Mouse (Mus musculus) stomach, embryonic 14.5 days (tissue): ENCODE measurements around the gene Orai1. TPM values are rescaled to one million over a fixed set of nuclear protein-coding genes. Genes with fewer than 3 reads are reported as not detected.

Experiments used
- ATAC-seq: fragments of 200-750 bp; cut with Nextera tagmentation; 2 replicates; pipeline ENCODE4 v1.8.0; 2017; ENCODE audit warnings: low read depth, moderate TSS enrichment; ENCODE audit not compliant: insufficient number of reproducible peaks, insufficient read depth, low FRiP score
- H3K27ac ChIP-seq: fragments of 300-500 bp; sonication (generic); 2 replicates; pipeline ENCODE4 v1.5.1; 2014; ENCODE audit warnings: mild to moderate bottlenecking, low read length, moderate library complexity, mixed read lengths
- H3K27me3 ChIP-seq: fragments of 300-500 bp; sonication (generic); 2 replicates; pipeline ENCODE4 v1.6.1; 2014; ENCODE audit warnings: low read length, control low read depth, mixed read lengths; ENCODE audit not compliant: control insufficient read depth, insufficient read depth
- H3K36me3 ChIP-seq: fragments of 300-500 bp; sonication (generic); 2 replicates; pipeline ENCODE4 v1.6.1; 2014; ENCODE audit warnings: mild to moderate bottlenecking, control low read depth, low read length, moderate library complexity, mixed read lengths; ENCODE audit not compliant: control insufficient read depth, insufficient read depth
- H3K4me1 ChIP-seq: fragments of 300-500 bp; sonication (generic); 2 replicates; pipeline ENCODE4 v1.6.1; 2014; ENCODE audit warnings: low read length, control low read depth, mixed read lengths; ENCODE audit not compliant: control insufficient read depth, insufficient read depth
- H3K4me2 ChIP-seq: fragments of 300-500 bp; sonication (generic); replicated peaks from 2 replicates; pipeline ENCODE4 v1.6.1; 2014; ENCODE audit warnings: low read depth, low read length, control low read depth
- H3K4me3 ChIP-seq: fragments of 300-500 bp; sonication (generic); 2 replicates; pipeline ENCODE4 v1.5.1; 2014; ENCODE audit warnings: low read depth, low read length, control low read depth
- H3K9ac ChIP-seq: fragments of 300-500 bp; sonication (generic); replicated peaks from 2 replicates; pipeline ENCODE4 v1.6.1; 2014; ENCODE audit warnings: low read depth, mild to moderate bottlenecking, control low read depth, low read length, moderate library complexity, mixed read lengths
- H3K9me3 ChIP-seq: fragments of 300-500 bp; sonication (generic); 2 replicates; pipeline ENCODE4 v1.6.1; 2016; ENCODE audit warnings: low read depth, low read length, control low read depth; ENCODE audit not compliant: control insufficient read depth
- WGBS: fragments of 180-500 bp; shearing (Covaris S2); extraction: QIAGEN DNeasy Blood & Tissue Kit; methylation state at CpG from one replicate; pipeline ENCODE4 v1.1.7; 2014; 5-methylcytosine and 5-hydroxymethylcytosine counted together
- polyA plus RNA-seq: library from polyadenylated mRNA; unstranded; fragments of >200 nt; fragmentation: Nextera tagmentation; extraction: Ambion mirVana; gene quantifications from 2 replicates; pipeline ENCODE4 v1.2.1, GENCODE M21; 2014

Gene Orai1
- polyA plus RNA-seq, 1 experiment from 2014 or later: 17.8 TPM

DNA sequence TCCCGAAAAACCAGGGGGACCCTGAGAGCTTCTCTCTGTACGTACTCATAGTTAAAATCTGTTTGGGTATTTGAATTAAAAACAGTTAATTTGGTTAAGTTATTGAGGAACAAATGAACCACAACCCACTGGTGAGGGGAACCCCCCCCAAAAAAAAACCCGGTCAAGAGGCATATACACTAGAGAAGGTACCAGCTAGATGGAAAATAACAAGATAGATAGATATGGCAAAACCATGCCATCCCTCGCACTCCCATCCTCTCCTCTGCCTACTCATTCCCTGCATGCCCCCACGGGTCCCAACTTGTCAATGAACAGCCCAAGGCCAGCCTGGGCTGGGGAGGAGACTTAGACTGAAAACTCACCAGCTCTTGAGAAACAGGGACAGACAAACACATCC lies 30.4 kb upstream of the Orai1 start:
- no peaks in the 10 kb centered on the region for H3K36me3 ChIP-seq
- 88% methylated on average over 5 of the region's 5 CpGs for WGBS
- no peak overlapping the region for H3K27ac ChIP-seq
- no peak overlapping the region for H3K9ac ChIP-seq
- no peaks in the 10 kb centered on the region for H3K9me3 ChIP-seq
- ATAC-seq: no peak
- no peaks in the 10 kb centered on the region for H3K27me3 ChIP-seq
- H3K4me1 ChIP-seq: peaks cover 16% of the 10 kb centered on the region; the same call in 1 of the 2 replicates
- H3K4me2 ChIP-seq: no peak overlapping the region
- H3K4me3 ChIP-seq: no peak overlapping the region

DNA sequence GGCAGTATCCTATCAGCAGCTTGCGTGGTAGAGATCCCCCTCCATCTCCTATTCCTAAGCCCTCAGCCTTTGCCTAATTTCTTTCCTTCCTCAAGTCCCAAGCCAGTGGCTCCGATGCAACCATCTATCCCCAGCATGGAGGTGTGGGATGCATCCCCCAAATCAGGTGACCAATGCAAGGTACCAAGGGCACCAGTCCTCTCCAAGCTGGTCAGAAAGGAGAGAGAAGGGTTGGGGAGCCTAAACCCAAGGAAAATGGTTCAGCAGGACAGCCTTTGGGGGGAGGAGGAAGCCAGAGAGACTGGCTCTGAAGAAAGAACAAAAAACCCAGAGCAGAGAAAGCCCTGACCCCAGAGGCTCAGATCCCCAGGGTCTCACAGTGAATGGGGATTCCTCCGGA lies 29.6 kb upstream of the Orai1 start:
- peaks cover 21% of the 10 kb centered on the region; the same call in 1 of the 2 replicates for H3K4me1 ChIP-seq
- WGBS: 83% methylated on average over 3 of the region's 3 CpGs
- ATAC-seq: no peak
- H3K9ac ChIP-seq: no peak overlapping the region
- H3K36me3 ChIP-seq: no peaks in the 10 kb centered on the region
- no peaks in the 10 kb centered on the region for H3K9me3 ChIP-seq
- H3K27me3 ChIP-seq: no peaks in the 10 kb centered on the region
- no peak overlapping the region for H3K27ac ChIP-seq
- 0 out of 2 replicates have a peak overlapping the region, but pooled peaks have one; percentile 10 for H3K4me2 ChIP-seq
- no peak overlapping the region for H3K4me3 ChIP-seq

DNA sequence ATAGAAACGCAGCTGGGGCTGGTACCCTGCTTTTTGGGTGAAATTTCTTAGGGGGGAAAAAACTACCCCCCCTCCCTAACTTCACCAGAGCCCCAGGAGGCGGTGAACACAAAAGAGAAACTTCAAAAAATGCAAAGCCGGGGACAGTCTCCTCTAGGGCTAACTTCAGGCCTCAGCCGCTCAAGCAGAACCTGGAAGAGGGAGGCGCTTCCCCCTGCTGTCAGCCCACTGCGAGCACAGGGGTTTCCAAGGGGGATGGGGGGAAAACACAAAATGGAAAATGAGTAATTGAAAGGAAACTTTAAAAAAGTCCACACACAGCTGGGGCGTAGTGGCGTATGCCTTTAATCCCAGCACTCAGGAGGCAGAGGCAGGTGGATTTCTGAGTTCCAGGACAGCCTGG lies 28.8 kb upstream of the Orai1 start:
- 51% methylated on average over 8 of the region's 8 CpGs for WGBS
- Histone ChIP-seq H3K9me3 (no peaks in the 10 kb centered on the region), H3K4me1 (peaks cover 24% of the 10 kb centered on the region; the same call in 1 of the 2 replicates), H3K4me3 (no peak overlapping the region), H3K9ac (no peak overlapping the region), H3K4me2 (no peak overlapping the region), H3K27me3 (no peaks in the 10 kb centered on the region), H3K27ac (no peak overlapping the region), H3K36me3 (no peaks in the 10 kb centered on the region)
- no peak for ATAC-seq

DNA sequence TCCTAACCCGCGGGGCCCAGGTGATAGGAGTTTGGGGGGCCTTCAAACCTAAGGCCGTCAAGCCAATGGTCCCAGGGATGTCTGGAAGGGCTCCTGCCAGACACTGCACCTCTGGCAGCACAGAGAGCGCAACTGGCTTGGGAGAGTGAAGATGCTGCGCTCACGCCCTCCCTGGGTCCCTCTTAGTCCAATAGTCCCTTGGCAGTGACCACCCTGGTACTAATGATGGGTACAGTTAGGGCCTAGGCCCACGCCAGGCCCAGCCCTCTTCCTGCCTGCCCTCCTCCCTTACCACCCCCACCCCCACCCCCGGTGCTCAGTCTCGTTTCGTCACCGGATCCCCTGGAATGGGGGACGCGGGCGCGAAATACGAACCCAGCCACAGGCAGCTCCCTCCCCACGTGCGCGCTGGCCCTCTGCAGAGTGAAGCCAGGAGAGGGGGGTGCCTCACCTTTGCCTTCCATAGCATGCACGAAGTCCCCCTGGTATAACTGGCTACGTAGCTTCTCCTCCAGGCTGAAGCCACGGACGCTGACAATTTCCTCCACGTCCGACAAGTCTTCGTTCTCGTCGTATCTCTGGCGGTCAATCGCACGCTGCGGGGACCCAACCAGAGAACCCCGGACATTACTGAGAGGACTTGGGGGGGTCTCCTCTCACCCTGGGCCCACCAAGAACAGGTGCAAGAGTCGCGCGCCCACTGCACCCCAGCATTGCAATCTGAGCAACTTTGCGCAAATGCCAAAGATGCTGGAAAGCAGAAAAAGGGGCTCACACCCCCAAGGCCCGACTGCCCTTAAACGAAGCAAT lies 27.5 kb upstream of the Orai1 start:
- H3K9ac ChIP-seq: peak overlapping the region; percentile 54
- H3K4me1 ChIP-seq: peaks cover 24% of the 10 kb centered on the region; the same call in 1 of the 2 replicates
- peak overlapping the region; percentile 98 for H3K4me2 ChIP-seq
- ATAC-seq: no peak; the same call in 1 of the 2 replicates
- H3K4me3 ChIP-seq: peak overlapping the region; percentile 52
- 4% methylated on average over 39 of the region's 39 CpGs for WGBS
- H3K27me3 ChIP-seq: no peaks in the 10 kb centered on the region
- H3K27ac ChIP-seq: 0 out of 2 replicates have a peak overlapping the region, but pooled peaks have one; percentile 71
- no peaks in the 10 kb centered on the region for H3K9me3 ChIP-seq
- H3K36me3 ChIP-seq: no peaks in the 10 kb centered on the region

DNA sequence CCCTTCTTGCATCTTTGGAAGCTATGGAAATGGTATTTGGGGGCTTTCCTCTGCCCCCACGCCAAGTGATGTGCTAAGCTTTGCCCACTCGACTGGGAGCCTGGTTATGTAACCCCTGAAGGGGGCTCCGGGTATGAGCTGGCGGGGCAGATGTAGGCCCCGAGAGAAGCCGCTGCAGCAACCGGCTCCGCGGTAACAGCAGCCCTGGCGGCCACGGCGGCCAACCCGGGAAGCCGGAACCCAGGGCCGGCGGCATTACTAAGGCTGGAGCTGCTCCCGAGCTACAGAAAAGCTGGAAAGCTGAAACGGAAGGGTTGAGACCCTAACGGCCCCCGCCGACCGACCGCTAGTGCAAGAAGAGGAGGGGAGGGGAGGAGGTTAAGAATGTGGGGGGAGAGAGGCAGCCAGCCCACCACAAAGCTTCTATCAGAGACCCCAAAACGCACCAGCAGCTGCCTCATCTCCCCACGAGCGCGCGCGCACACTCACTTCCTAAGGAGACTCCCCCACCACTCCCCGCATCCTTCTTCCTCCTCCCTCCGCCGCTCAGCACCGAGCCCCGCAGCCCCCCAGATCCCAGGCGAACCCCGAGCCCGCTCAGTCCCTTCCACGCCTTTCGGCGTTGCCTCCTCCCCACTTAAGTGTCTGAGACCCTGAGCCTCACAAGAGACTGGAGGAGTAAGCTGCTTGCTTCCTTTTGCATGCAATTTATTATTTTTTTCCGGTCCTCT lies 26.7 kb upstream of the Orai1 start:
- under 1% methylated on average over 41 of the region's 41 CpGs for WGBS
- H3K4me1 ChIP-seq: peaks cover 24% of the 10 kb centered on the region; the same call in 1 of the 2 replicates

DNA sequence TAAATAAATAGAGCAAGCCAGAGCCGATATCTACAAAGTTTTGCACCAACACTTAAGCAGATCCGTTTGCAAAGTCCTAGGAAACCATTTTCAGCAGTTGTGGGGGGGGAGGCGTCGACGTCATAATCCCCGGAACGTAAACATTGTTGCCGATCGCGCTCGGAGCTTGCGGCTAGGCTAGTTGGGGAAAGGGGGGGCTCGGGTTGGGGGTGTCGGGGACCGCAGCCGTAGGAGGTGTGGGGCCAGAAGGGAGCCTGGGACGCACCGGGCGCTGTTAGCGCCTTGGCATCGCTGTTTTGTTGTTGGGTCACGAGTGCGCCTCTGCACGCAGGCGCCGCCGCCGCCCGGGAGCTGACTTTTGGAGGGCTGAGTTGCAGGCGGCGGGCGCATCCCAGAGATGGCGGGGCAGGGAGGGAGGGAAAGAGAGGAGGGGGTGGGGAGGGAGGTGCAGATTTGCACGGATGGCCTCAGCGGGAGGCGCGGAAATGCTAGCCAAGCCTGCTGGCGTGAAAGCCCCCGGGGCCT lies 25.8 kb upstream of the Orai1 start:
- no peak; the same call in 1 of the 2 replicates for ATAC-seq
- Histone ChIP-seq H3K4me1 (peaks cover 24% of the 10 kb centered on the region; the same call in 1 of the 2 replicates), H3K27ac (peak overlapping the region; percentile 39; the same call in 1 of the 2 replicates), H3K4me2 (peak overlapping the region; percentile 98), H3K4me3 (peak overlapping the region; percentile 52), H3K27me3 (no peaks in the 10 kb centered on the region), H3K36me3 (no peaks in the 10 kb centered on the region), H3K9ac (peak overlapping the region; percentile 49), H3K9me3 (no peaks in the 10 kb centered on the region)
- WGBS: under 1% methylated on average over 39 of the region's 39 CpGs

More for the DNA sequence above, 26.7 kb upstream of the Orai1 start:
- peak overlapping the region; percentile 52 for H3K4me3 ChIP-seq
- H3K36me3 ChIP-seq: no peaks in the 10 kb centered on the region
- no peak for ATAC-seq
- H3K27ac ChIP-seq: peak overlapping the region; percentile 71; the same call in 1 of the 2 replicates
- H3K9me3 ChIP-seq: no peaks in the 10 kb centered on the region
- H3K4me2 ChIP-seq: peak overlapping the region; percentile 98
- H3K9ac ChIP-seq: peak overlapping the region; percentile 54
- no peaks in the 10 kb centered on the region for H3K27me3 ChIP-seq

DNA sequence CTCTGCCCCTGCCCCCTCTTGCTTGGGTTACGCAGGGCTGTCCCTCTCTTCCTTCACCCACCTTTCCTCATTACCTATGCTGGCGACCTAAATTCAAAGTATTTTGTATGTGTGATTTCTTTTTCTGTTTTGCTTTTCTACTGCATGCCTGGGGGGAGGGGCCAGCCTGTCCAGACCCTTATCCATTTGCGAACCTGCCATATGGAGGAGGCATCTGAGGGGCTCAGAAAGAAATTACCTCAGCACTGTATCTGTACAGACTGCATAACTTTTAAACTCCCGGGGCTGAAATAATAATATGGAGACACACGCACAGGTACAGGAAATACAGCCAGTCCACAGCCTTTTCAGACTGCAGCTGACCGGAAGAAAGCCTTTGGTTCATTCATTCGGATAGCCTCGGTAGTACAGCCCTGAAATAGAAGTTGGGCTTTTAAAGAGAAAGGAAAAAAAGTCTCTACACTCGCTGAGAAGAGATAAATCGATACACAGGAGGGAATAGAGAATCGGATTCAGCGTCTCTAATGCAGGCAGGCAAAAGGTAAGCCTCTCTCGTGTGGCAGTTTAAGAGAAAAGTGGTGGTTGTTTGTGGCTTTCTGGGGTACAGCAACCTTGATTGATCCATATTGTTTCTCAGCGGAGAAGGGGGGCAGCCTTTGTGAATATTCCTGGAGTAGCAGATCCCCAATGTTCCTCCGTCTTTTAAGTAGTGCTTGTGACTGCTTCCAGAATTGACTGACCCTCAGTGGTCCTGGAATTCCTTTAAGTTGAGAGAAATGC lies 25.1 kb upstream of the Orai1 start, which contains the start of gene Kdm2b:
Gene Kdm2b, minus strand, starts transcription at position 273 of the 780 bp plus-strand sequence.
- H3K9ac ChIP-seq: peak within 1 kb of the TSS; percentile 49
- peak within 1 kb of the TSS; percentile 39; the same call in 1 of the 2 replicates for H3K27ac ChIP-seq
- H3K9me3 ChIP-seq: no peaks in the 10 kb centered on the region
- H3K27me3 ChIP-seq: no peaks in the 10 kb centered on the region
- H3K36me3 ChIP-seq: no peaks in the 10 kb centered on the region
- ATAC-seq: no peak
- H3K4me3 ChIP-seq: peak within 1 kb of the TSS; percentile 52
- H3K4me2 ChIP-seq: peak within 1 kb of the TSS; percentile 98
- 4% methylated on average over 15 of the region's 15 CpGs for WGBS
- H3K4me1 ChIP-seq: peaks cover 24% of the 10 kb centered on the region; the same call in 1 of the 2 replicates
